Mouse (Mus musculus): ENCODE measurements around the gene Gm49380.

Gm49380 gene

DNA sequence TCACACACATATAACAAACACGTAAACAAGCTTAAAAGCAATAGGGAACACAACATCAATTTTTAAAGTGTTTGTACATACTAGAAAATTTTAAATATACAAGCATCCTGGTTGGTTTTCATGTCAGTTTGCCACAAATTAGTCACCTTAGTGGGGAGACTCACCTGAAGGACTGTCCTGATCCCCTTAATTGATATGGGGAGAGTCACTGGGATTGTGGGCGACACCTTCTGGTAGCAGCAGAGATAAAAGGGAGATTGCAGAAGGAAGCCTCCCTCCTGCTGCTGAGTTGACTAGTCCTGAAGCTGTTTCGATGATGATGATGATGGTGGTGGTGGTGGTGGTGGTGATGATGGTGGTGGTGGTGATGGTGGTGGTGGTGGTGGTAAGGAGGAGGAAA is 60.4 kb downstream of the Gm49380 start:
- in situ Hi-C loops (cut with MboI; ENCODE audit: unreplicated experiment in 2 of 2): no loop called here

- in situ Hi-C loops (cut with MboI; ENCODE audit: unreplicated experiment in 2 of 2): no loop called here
Measured at GRCm38 (mm10) chr9:44049381-44050165, 63.7 kb downstream of the Gm49380 start.

DNA sequence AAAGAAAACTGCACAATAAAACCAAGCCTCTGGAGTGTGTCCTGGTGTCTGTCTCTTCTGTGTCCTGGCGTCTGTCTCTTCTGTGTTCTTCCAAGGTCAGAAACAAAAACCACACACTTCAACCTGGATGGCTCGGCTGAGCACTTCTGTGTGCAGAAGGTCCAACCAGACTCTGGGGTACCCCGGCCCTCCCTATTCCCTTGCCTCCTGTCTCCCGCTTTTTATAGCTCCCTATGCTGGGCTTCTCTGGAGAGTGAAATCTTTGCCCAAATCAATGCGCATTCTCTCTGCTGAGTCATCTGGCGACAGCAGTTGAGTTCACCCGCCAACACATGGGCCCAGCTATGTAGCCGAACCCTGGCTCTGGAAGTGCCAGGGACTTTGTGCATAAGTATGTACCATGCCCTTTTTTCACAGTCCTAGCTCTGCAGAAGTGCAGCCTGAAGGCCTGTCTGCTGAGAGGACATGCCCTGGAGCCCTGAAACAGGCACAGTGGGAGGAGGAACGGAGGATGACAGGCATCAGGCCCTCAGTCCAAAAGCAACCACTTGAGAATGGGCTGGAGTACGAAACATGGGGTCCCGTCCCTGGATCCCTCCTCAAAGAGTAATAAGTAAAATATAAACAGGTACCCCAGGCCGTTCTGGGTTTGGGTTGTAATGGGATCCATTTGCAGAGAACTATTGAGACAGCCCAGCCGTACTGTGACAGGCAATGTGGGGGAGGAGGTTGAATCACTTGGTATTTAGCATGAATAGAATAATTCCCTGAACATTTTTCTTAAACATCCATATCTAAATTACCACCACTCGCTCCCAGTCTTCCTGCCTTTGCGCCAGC is 64.5 kb downstream of the Gm49380 start:
- in situ Hi-C loops (cut with MboI; ENCODE audit: unreplicated experiment in 2 of 2): no loop called here

DNA sequence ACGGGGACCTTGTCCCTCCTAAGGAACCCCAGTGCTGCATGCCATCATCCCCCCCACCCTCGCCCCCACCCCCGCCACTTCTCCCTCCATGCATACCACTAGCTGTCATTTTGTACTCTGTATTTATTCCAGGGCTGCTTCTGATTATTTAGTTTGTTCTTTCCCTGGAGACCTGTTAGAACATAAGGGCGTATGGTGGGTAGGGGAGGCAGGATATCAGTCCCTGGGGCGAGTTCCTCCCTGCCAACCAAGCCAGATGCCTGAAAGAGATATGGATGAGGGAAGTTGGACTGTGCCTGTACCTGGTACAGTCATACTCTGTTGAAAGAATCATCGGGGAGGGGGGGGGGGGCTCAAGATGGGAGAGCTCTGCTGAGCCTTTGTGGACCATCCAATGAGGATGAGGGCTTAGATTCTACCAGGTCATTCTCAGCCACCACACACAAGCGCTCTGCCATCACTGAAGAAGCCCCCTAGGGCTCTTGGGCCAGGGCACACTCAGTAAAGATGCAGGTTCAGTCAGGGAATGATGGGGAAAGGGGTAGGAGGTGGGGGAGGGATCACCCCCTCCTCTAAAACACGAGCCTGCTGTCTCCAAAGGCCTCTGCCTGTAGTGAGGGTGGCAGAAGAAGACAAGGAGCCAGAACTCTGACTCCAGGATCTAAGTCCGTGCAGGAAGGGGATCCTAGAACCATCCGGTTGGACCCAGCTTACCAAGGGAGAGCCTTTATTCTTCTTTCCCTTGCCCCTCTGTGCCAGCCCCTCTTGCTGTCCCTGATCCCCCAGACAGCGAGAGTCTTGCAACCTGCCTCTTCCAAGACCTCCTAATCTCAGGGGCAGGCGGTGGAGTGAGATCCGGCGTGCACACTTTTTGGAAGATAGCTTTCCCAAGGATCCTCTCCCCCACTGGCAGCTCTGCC is 65.5 kb downstream of the Gm49380 start:
- in situ Hi-C loops (cut with MboI; ENCODE audit: unreplicated experiment in 2 of 2): no loop called here

DNA sequence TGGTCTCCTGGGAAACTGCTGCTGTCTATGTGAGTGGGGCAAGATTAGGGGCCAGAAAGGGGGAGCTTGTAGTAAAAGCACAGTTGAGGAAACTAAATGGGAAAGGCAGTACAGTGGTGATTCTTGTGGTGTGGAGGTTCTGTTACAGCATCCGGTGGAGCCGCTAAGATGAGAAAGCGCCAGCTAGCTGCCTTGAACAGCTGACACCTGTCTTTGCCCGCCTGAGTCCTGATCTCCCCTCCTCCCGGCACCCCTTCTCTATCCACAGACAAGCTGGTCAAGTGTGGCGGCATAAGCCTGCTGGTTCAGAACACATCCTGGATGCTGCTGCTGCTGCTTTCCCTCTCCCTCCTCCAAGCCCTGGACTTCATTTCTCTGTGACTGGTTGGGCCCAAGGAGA is 66.2 kb downstream of the Gm49380 start:
- in situ Hi-C loops (cut with MboI; ENCODE audit: unreplicated experiment in 2 of 2): no loop called here

- in situ Hi-C loops (cut with MboI; ENCODE audit: unreplicated experiment in 2 of 2): no loop called here
Measured at GRCm38 (mm10) chr9:44046426-44046825, 66.9 kb downstream of the Gm49380 start.

- in situ Hi-C loops (cut with MboI; ENCODE audit: unreplicated experiment in 2 of 2): no loop called here
Measured at GRCm38 (mm10) chr9:44045884-44046272, 67.4 kb downstream of the Gm49380 start.

DNA sequence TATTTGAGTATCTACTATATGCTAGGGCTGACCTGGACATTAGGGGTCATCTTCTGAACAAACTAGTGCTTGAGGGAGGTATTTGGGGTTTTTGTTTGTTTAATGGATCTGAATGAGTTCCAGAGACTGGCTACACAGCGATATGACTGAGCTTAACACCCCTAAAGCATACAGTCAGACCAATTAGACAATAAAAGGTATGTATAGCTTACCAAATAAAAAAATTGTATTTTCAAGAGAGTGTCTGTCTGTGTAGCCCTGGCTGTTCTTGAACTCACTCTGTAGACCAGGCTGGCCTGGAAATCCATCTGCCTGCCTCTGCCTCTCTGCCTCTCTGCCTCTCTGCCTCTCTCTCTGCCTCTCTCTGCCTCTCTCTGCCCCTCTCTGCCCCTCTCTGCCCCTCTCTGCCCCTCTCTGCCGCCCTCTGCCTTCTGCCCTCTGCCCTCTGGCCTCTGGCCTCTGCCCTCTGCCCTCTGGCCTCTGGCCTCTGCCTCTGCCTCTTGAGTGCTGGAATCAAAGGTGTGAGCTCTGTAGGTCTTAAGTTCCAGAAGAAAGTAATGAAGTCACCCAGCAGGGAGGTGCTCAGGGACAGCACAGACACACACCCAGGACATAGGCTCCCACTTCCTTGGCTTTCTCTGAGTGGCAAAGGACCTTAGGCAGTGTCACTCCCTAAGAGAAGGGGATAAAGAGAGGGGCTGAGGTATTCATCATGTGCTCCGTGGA is 68.0 kb downstream of the Gm49380 start:
- in situ Hi-C loops (cut with MboI; ENCODE audit: unreplicated experiment in 2 of 2): no loop called here

DNA sequence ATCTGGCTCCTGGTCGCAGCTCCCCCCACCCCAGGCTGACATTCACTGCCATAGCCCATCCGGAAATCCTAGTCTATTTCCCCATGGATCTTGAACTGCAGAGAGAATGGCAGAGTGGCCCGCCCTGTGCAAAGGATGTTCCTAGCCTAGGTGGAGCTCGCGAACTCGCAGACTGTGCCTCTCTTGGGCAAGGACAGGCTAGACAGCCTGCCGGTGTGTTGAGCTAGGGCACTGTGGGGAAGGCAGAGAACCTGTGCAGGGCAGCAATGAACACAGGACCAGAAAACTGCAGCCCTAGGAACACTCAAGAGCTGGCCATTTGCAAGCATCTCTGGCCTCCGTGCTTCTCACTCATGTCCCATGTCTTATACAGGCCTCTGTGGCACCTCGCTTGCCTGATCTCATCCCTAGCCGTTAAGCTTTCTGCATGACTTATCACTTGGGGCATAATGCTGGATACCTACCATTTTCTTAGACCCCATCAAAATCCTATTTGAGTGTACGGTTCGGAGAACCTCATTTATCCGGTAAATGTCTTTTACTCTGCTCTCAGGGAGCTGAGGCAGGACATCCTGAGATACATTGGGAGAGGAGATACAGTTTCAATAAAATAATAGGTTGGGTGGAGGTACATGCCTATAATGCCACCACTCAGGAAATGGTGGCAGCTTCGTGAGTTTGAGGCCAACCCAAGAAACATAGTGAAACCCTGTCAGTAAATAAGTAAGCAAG is 68.7 kb downstream of the Gm49380 start:
- in situ Hi-C loops (cut with MboI; ENCODE audit: unreplicated experiment in 2 of 2): no loop called here

GRCm38 (mm10) chr9:44043708-44044425 is 69.4 kb downstream of the Gm49380 start:
- in situ Hi-C loops (cut with MboI; ENCODE audit: unreplicated experiment in 2 of 2): no loop called here

GRCm38 (mm10) chr9:44042836-44043707 is 70.2 kb downstream of the Gm49380 start, which contains the start of gene Thy1:
Thy1 (plus strand) TSS chr9:44043384.
- in situ Hi-C loops (cut with MboI; ENCODE audit: unreplicated experiment in 2 of 2): no loop called here

DNA sequence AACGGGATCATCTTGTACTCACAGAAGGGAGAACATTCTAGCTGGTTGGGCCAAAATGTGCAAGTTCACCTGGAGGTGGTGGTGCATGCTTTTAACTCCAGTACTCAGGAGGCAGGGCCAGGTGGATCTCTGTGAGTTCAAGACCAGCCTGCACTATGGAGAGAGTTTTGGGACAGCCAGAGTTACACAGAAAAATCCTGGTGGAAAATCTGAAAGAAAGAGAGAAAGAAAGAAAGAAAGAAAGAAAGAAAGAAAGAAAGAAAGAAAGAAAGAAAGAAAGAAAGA is 71.0 kb downstream of the Gm49380 start:
- in situ Hi-C loops (cut with MboI; ENCODE audit: unreplicated experiment in 2 of 2): no loop called here

GRCm38 (mm10) chr9:44041511-44042395 is 71.5 kb downstream of the Gm49380 start:
- in situ Hi-C loops (cut with MboI; ENCODE audit: unreplicated experiment in 2 of 2): no loop called here

DNA sequence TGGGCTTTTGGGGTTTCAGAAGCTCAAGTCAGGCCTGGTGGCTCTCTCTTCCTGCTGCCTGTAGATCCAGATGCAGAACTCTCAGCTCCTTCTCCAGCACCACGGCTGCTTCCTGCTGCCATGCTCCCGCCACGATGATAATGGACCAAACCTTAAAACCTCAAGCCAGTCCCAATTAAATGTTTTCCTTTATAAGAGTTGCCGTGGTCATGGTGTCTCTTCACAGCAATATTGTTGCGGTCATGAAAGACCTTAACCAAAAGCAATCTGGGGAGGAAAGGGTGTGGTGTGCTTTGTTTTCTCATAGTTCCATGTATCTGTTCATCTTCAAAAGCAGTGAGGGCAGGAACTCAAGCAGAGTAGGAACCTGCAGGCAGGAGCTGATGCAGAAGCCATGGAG is 76.2 kb downstream of the Gm49380 start:
- in situ Hi-C loops (cut with MboI; ENCODE audit: unreplicated experiment in 2 of 2): no loop called here

GRCm38 (mm10) chr9:44033957-44034727 is 79.2 kb downstream of the Gm49380 start:
- in situ Hi-C loops (cut with MboI; ENCODE audit: unreplicated experiment in 2 of 2): no loop called here

DNA sequence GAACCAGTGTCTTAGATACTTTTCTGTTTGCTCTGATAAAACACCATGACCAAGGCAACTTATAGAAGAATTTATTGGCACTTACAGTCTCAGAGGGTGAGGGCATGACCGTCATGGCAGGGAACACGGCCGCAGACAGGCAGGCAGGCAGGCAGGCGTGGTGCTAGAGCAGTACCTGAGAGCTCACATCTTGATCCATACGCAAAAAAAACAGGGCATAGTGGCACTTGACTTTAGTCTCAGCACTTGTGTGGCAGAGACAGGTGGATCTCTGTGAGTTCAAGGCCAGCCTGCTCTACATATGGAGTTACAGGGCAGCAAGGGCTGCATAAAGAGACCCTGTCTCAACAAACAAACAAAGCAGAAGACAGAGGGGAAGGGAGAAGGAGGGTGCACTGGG is 80.0 kb downstream of the Gm49380 start:
- in situ Hi-C loops (cut with MboI; ENCODE audit: unreplicated experiment in 2 of 2): no loop called here
